Comparison of ENCODE assay signal across 8 mouse cellular contexts in genomic region chr10:76512965-76513583, GRCm38 (mm10). TPM values are rescaled to one million over a fixed set of nuclear protein-coding genes. Genes with fewer than 3 reads are reported as not detected.
DNase-seq lines count a peak whose midpoint lies in the region; ATAC-seq and TF ChIP-seq lines count a peak whose summit lies in the region.

No protein-coding gene starts in this region.

- no peaks in the 10 kb centered on the region for H3K9me3 ChIP-seq in hindbrain, postnatal 0 days (ENCODE audit: low read length)
- no peaks in the 10 kb centered on the region for H3K9me3 ChIP-seq in midbrain, embryonic 13.5 days
- no peaks in the 10 kb centered on the region for H3K9me3 ChIP-seq in stomach, embryonic 14.5 days (ENCODE audit: control insufficient read depth, low read depth, low read length)

- TF ChIP-seq CTCF in hindbrain, postnatal 0 days (IDR thresholded peaks at IDR 0.05; ENCODE audit: low read depth) = peak; percentile 93

- peak; percentile 87 for ATAC-seq in hindbrain, postnatal 0 days
- peak; percentile 80 for ATAC-seq in midbrain, embryonic 13.5 days
- peak; percentile 72; the same call in 1 of the 2 replicates for ATAC-seq in stomach, embryonic 14.5 days (ENCODE audit: insufficient number of reproducible peaks, insufficient read depth, low FRiP score, low read depth)

- intact Hi-C loops in left cerebral cortex, postnatal 36 days (cut with DNase I) = no loop called here

- H3K27me3 ChIP-seq in hindbrain, postnatal 0 days (ENCODE audit: insufficient read depth, low read length) = no peaks in the 10 kb centered on the region
- H3K27me3 ChIP-seq in midbrain, embryonic 13.5 days = no peaks in the 10 kb centered on the region
- no peaks in the 10 kb centered on the region for H3K27me3 ChIP-seq in stomach, embryonic 14.5 days (ENCODE audit: control insufficient read depth, insufficient read depth, low read length)

- no peak overlapping the region for H3K4me2 ChIP-seq in hindbrain, postnatal 0 days (ENCODE audit: low read depth, low read length)
- no peak overlapping the region for H3K4me2 ChIP-seq in midbrain, embryonic 13.5 days (replicated peaks)
- H3K4me2 ChIP-seq in stomach, embryonic 14.5 days (replicated peaks; ENCODE audit: low read depth, low read length) = no peak overlapping the region

- 37% methylated on average over 5 of the region's 5 CpGs for WGBS in hindbrain, postnatal 0 days
- WGBS in midbrain, embryonic 13.5 days = 37% methylated on average over 5 of the region's 5 CpGs
- 48% methylated on average over 5 of the region's 5 CpGs for WGBS in stomach, embryonic 14.5 days

- peak; percentile 45 for DNase-seq in layer of hippocampus, adult 11-12 months (ENCODE audit: low spot score)
- no peak for DNase-seq in layer of hippocampus, adult 9-10 months (ENCODE audit: low spot score)
- DNase-seq in cerebellum, adult 9-10 months = peak; percentile 29
- DNase-seq in gastrocnemius, adult 8-10 months (ENCODE audit: low spot score in 2 of 2) = peak; percentile 58 to 59
- DNase-seq in hindbrain, postnatal 0 days (ENCODE audit: low spot score) = peak; percentile 86
- peak; percentile 32 to 36 for DNase-seq in left cerebral cortex, postnatal 36 days (ENCODE audit: low spot score in 2 of 2)

- H3K4me3 ChIP-seq in hindbrain, postnatal 0 days (ENCODE audit: low read length) = no peak overlapping the region
- H3K4me3 ChIP-seq in midbrain, embryonic 13.5 days (replicated peaks) = no peak overlapping the region
- no peak overlapping the region for H3K4me3 ChIP-seq in stomach, embryonic 14.5 days (ENCODE audit: low read depth, low read length)

- peaks cover 42% of the 10 kb centered on the region for H3K36me3 ChIP-seq in hindbrain, postnatal 0 days (ENCODE audit: insufficient read depth, low read length)
- H3K36me3 ChIP-seq in midbrain, embryonic 13.5 days = peaks cover 92% of the 10 kb centered on the region
- peaks cover 47% of the 10 kb centered on the region for H3K36me3 ChIP-seq in stomach, embryonic 14.5 days (ENCODE audit: control insufficient read depth, insufficient read depth, low read length)

- H3K4me1 ChIP-seq in hindbrain, postnatal 0 days (ENCODE audit: insufficient read depth, low read length) = no peaks in the 10 kb centered on the region
- H3K4me1 ChIP-seq in midbrain, embryonic 13.5 days (replicated peaks) = no peaks in the 10 kb centered on the region
- H3K4me1 ChIP-seq in stomach, embryonic 14.5 days (ENCODE audit: control insufficient read depth, insufficient read depth, low read length) = no peaks in the 10 kb centered on the region

- H3K9ac ChIP-seq in hindbrain, postnatal 0 days (replicated peaks; ENCODE audit: low read length) = no peak overlapping the region
- no peak overlapping the region for H3K9ac ChIP-seq in midbrain, embryonic 13.5 days (replicated peaks)
- no peak overlapping the region for H3K9ac ChIP-seq in stomach, embryonic 14.5 days (replicated peaks; ENCODE audit: low read depth, low read length)

- no peak overlapping the region for H3K27ac ChIP-seq in hindbrain, postnatal 0 days
- no peak overlapping the region for H3K27ac ChIP-seq in midbrain, embryonic 13.5 days
- H3K27ac ChIP-seq in stomach, embryonic 14.5 days (ENCODE audit: low read length) = no peak overlapping the region

RNA-seq across cellular contexts. Expression of gene Lss, which starts 18.3 kb away (rescaled TPM):
- 1 to 10 TPM; 4.4 to 8.1 (median 7.2) TPM for total RNA-seq in gastrocnemius, adult 8-10 months (2022)
- total RNA-seq in hindbrain, postnatal 0 days (2014; rRNA removed) = 55.1 and 68.1 TPM in 2 replicates
- 33.5 and 38.0 TPM in 2 replicates for polyA plus RNA-seq in hindbrain, postnatal 0 days (2015; fragmentation: Nextera tagmentation; extraction: Ambion mirVana)
- total RNA-seq in left cerebral cortex, postnatal 36 days (2021) = 10 to 100 TPM; 45.2 to 48.6 TPM
- polyA plus RNA-seq in midbrain, embryonic 13.5 days (2015; fragmentation: Nextera tagmentation; extraction: Ambion mirVana) = 45.2 and 45.5 TPM in 2 replicates
- 35.0 and 41.4 TPM in 2 replicates for polyA plus RNA-seq in stomach, embryonic 14.5 days (2014; fragmentation: Nextera tagmentation; extraction: Ambion mirVana)

RNA-seq across cellular contexts. Expression of gene Ybey, which starts 44.2 kb away (rescaled TPM):
- 1 to 10 TPM; 3.7 to 4.4 (median 4.2) TPM for total RNA-seq in gastrocnemius, adult 8-10 months (2022)
- total RNA-seq in hindbrain, postnatal 0 days (2014; rRNA removed) = 4.6 and 4.7 TPM in 2 replicates
- 4.1 and 4.2 TPM in 2 replicates for polyA plus RNA-seq in hindbrain, postnatal 0 days (2015; fragmentation: Nextera tagmentation; extraction: Ambion mirVana)
- total RNA-seq in left cerebral cortex, postnatal 36 days (2021) = 1 to 10 TPM; 3.7 to 5.0 TPM
- polyA plus RNA-seq in midbrain, embryonic 13.5 days (2015; fragmentation: Nextera tagmentation; extraction: Ambion mirVana) = 7.8 and 8.1 TPM in 2 replicates
- 5.6 and 5.8 TPM in 2 replicates for polyA plus RNA-seq in stomach, embryonic 14.5 days (2014; fragmentation: Nextera tagmentation; extraction: Ambion mirVana)

RNA-seq across cellular contexts. Expression of gene Mcm3ap, which starts 44.3 kb away (rescaled TPM):
- 10 to 100 TPM; 15.6 to 19.9 (median 17.2) TPM for total RNA-seq in gastrocnemius, adult 8-10 months (2022)
- total RNA-seq in hindbrain, postnatal 0 days (2014; rRNA removed) = 28.8 and 29.1 TPM in 2 replicates
- polyA plus RNA-seq in hindbrain, postnatal 0 days (2015; fragmentation: Nextera tagmentation; extraction: Ambion mirVana) = 49.0 and 55.7 TPM in 2 replicates
- 10 to 100 TPM; 47.6 to 58.1 TPM for total RNA-seq in left cerebral cortex, postnatal 36 days (2021)
- 75.1 and 75.6 TPM in 2 replicates for polyA plus RNA-seq in midbrain, embryonic 13.5 days (2015; fragmentation: Nextera tagmentation; extraction: Ambion mirVana)
- polyA plus RNA-seq in stomach, embryonic 14.5 days (2014; fragmentation: Nextera tagmentation; extraction: Ambion mirVana) = 64.6 and 68.5 TPM in 2 replicates

RNA-seq across cellular contexts. Expression of gene Spatc1l, which starts 49.0 kb away (rescaled TPM):
- not detected for total RNA-seq in gastrocnemius, adult 8-10 months (2022)
- not detected in 2 replicates for total RNA-seq in hindbrain, postnatal 0 days (2014; rRNA removed)
- polyA plus RNA-seq in hindbrain, postnatal 0 days (2015; fragmentation: Nextera tagmentation; extraction: Ambion mirVana) = not detected in 2 replicates
- not detected for total RNA-seq in left cerebral cortex, postnatal 36 days (2021)
- polyA plus RNA-seq in midbrain, embryonic 13.5 days (2015; fragmentation: Nextera tagmentation; extraction: Ambion mirVana) = not detected in 2 replicates
- 0.23 TPM in 1 of 2 replicates, not detected in the other for polyA plus RNA-seq in stomach, embryonic 14.5 days (2014; fragmentation: Nextera tagmentation; extraction: Ambion mirVana)
